Mouse (Mus musculus) myocyte (in vitro differentiated cells): ENCODE data around the gene Zfp791.

Experiments
- E2F4 ChIP-seq: IDR thresholded peaks from one replicate; pipeline ENCODE4 v1.6.1; 2011; ENCODE audit warnings: mild to moderate bottlenecking, control low read depth, moderate library complexity; ENCODE audit not compliant: insufficient read depth
- MAX ChIP-seq: IDR thresholded peaks from one replicate; pipeline ENCODE4 v1.6.1; 2011; ENCODE audit warnings: low read depth, mild to moderate bottlenecking, control low read depth
- POLR2A ChIP-seq: IDR thresholded peaks from one replicate; pipeline ENCODE4 v1.6.1; 2011; ENCODE audit warnings: low read depth, mild to moderate bottlenecking, control low read depth, moderate library complexity; ENCODE audit not compliant: insufficient read length
- POLR2AphosphoS2 ChIP-seq: IDR thresholded peaks from one replicate; pipeline ENCODE4 v1.6.1; 2011; ENCODE audit warnings: low read depth, control low read depth; ENCODE audit not compliant: insufficient read length

DNA sequence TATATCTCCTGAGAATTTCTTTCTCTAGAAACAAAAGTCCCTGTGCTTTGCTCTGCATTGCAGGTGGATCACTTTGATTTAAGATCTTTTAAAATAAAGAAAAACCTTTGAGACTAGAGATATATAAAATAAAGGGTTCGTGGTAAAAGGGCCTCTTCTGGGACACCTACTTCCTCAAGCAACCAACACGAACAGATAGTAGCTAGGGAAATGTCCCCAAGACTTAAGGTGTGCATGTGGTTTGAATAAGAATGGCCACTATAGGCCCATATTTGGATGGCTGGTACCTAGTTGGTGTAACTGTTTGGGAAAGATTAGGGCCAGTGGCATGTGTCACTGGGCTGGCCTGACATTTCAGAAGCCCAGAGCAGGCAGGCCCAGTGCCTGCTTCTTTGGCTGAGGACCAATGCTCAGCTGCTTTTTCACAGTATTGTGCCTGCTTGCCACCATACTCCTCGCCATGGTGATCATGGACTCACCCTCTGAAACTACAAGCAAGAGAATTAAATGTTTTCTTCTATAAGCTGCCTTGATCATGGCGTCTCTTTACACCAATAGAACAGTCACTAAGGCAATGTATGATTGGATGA lies 22.7 kb downstream of the Zfp791 start:
- TF ChIP-seq E2F4, result no peak
- no peak for TF ChIP-seq POLR2A
- no peak for TF ChIP-seq MAX
- TF ChIP-seq POLR2AphosphoS2, result no peak
